Mouse (Mus musculus) limb, embryonic 14.5 days (tissue): Measurements from ENCODE around the gene Wwc1. TPM values are rescaled to one million over a fixed set of nuclear protein-coding genes. Genes with fewer than 3 reads are reported as not detected.

ENCODE experiments used
- ATAC-seq: fragments of 200-750 bp; cut with Nextera tagmentation; 2 replicates; pipeline ENCODE4 v1.8.0; 2017; ENCODE audit warnings: low read depth, moderate number of reproducible peaks, moderate TSS enrichment; ENCODE audit not compliant: low FRiP score
- DNase-seq: peaks from one replicate; pipeline ENCODE4 v3.0.0-alpha.2; 2015; ENCODE audit warnings: low spot score
- H3K27ac ChIP-seq: fragments of 300-500 bp; sonication (generic); replicated peaks from 2 replicates; pipeline ENCODE4 v1.5.1; 2014; ENCODE audit warnings: low read depth, mild to moderate bottlenecking, low read length, moderate library complexity, mixed read lengths
- H3K27me3 ChIP-seq: fragments of 300-500 bp; sonication (generic); 2 replicates; pipeline ENCODE4 v1.6.1; 2014; ENCODE audit warnings: low read length, mixed read lengths; ENCODE audit not compliant: control insufficient read depth, insufficient read depth
- H3K36me3 ChIP-seq: fragments of 300-500 bp; sonication (generic); 2 replicates; pipeline ENCODE4 v1.6.1; 2014; ENCODE audit warnings: mild to moderate bottlenecking, low read length, moderate library complexity, mixed read lengths; ENCODE audit not compliant: control insufficient read depth, insufficient read depth
- H3K4me1 ChIP-seq: fragments of 300-500 bp; sonication (generic); 2 replicates; pipeline ENCODE4 v1.6.1; 2014; ENCODE audit warnings: antibody characterized with exemption, low read length, mixed read lengths; ENCODE audit not compliant: control insufficient read depth, insufficient read depth
- H3K4me2 ChIP-seq: fragments of 300-500 bp; sonication (generic); replicated peaks from 2 replicates; pipeline ENCODE4 v1.6.1; 2014; ENCODE audit warnings: low read depth, mild to moderate bottlenecking, low read length, moderate library complexity; ENCODE audit not compliant: severe bottlenecking
- H3K4me3 ChIP-seq: fragments of 300-500 bp; sonication (generic); replicated peaks from 2 replicates; pipeline ENCODE4 v1.5.1; 2014; ENCODE audit warnings: low read length
- H3K9ac ChIP-seq: fragments of 300-500 bp; sonication (generic); 2 replicates; pipeline ENCODE4 v1.6.1; 2014; ENCODE audit warnings: mild to moderate bottlenecking, low read depth, low read length, moderate library complexity; ENCODE audit not compliant: severe bottlenecking
- H3K9me3 ChIP-seq: fragments of 300-500 bp; sonication (generic); 2 replicates; pipeline ENCODE4 v1.6.1; 2016; ENCODE audit warnings: low read length; ENCODE audit not compliant: control insufficient read depth
- POLR2A ChIP-seq: fragments of 200-500 bp; IDR thresholded peaks from 2 replicates; pipeline ENCODE4 v1.8.0; 2012; ENCODE audit warnings: inconsistent platforms, mild to moderate bottlenecking, moderate library complexity, borderline replicate concordance; ENCODE audit not compliant: insufficient read depth, insufficient read length; ENCODE audit errors: extremely low read depth
- WGBS: fragments of 180-500 bp; shearing (Covaris S2); extraction: QIAGEN DNeasy Blood & Tissue Kit; methylation state at CpG from one replicate; pipeline ENCODE4 v1.1.7; 2014; 5-methylcytosine and 5-hydroxymethylcytosine counted together
- polyA plus RNA-seq, 2 experiments: library from polyadenylated mRNA; depleted of rRNA in 1 of 2; stranded (reverse) in 1 of 2; unstranded in 1 of 2; fragments of >200 nt; fragmentation: Nextera tagmentation in 1 of 2; extraction: Ambion mirVana in 1 of 2; gene quantifications; 2 replicates each; pipeline versions ENCODE4 v1.2.1 to v1.2.3; 2012 to 2014

Gene Wwc1
- polyA plus RNA-seq, 2 experiments, result 5.8 to 13.9 TPM

DNA sequence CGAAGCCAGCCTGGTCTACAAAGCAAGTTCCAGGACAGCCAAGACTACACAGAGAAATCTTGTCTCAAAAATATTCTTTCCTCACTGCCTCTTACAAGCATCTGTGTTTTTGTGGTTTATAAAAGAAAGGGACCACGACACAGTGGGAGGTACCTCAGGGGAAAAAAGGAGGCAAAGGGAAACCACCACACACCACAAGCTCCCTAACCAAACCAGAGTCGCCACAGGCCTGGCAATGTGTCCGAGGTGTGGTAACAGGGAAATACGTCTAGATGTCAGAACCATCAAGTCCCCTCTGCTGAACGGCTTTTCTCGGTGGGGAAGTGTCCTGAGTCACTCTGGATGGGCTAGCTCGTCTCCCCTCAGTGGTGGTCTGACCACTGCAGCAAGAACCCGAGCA lies 80.4 kb downstream of the Wwc1 start:
- no peak overlapping the region for H3K27ac ChIP-seq
- no peaks in the 10 kb centered on the region for H3K9me3 ChIP-seq
- H3K4me1 ChIP-seq, result no peaks in the 10 kb centered on the region
- H3K4me2 ChIP-seq, result no peak overlapping the region
- H3K4me3 ChIP-seq, result no peak overlapping the region
- DNase-seq (no peak), ATAC-seq (no peak)
- no peak for TF ChIP-seq POLR2A
- no peak overlapping the region for H3K9ac ChIP-seq
- no peaks in the 10 kb centered on the region for H3K36me3 ChIP-seq
- 68% methylated on average over 9 of the region's 9 CpGs for WGBS
- H3K27me3 ChIP-seq, result no peaks in the 10 kb centered on the region

GRCm38 (mm10) chr11:35893454-35893853 lies 86.9 kb downstream of the Wwc1 start:
- Histone ChIP-seq H3K27me3 (no peaks in the 10 kb centered on the region), H3K36me3 (no peaks in the 10 kb centered on the region; the same call in 1 of the 2 replicates), H3K4me1 (peaks cover 13% of the 10 kb centered on the region), H3K4me3 (no peak overlapping the region), H3K4me2 (no peak overlapping the region), H3K9ac (0 out of 2 replicates have a peak overlapping the region, but pooled peaks have one; percentile 31), H3K9me3 (no peaks in the 10 kb centered on the region), H3K27ac (peak overlapping the region; percentile 85)
- DNase-seq (no peak), ATAC-seq (0 out of 2 replicates have a peak, but pooled peaks have one; percentile 8)
- no peak for TF ChIP-seq POLR2A
- WGBS, result 54% methylated on average over 4 of the region's 4 CpGs

DNA sequence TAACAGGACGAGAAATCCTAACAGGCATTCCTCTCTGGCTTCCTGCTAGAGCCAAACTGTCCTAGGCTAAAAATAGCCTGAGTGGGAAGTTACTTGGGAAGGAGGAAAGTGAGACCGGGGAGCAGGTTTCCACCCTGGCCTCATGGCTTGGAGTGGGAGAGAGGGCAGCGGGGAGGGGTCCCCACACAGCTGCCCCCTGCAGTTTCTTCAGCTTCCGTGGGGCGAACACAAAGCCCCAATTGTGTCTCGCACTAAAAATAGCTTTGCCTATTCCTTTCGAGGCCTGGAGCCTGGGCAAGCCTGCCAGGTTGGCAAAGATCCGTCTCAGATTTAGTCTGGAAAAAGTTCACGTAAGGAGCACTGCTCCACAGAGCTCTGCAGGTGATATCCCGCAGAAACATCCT lies 87.3 kb downstream of the Wwc1 start:
- no peak overlapping the region for H3K4me2 ChIP-seq
- no peaks in the 10 kb centered on the region; the same call in 1 of the 2 replicates for H3K36me3 ChIP-seq
- ATAC-seq (peak; percentile 68), DNase-seq (peak; percentile 35)
- 32% methylated on average over 10 of the region's 10 CpGs for WGBS
- no peaks in the 10 kb centered on the region for H3K9me3 ChIP-seq
- H3K27me3 ChIP-seq, result no peaks in the 10 kb centered on the region
- H3K4me1 ChIP-seq, result peaks cover 13% of the 10 kb centered on the region
- H3K9ac ChIP-seq, result peak overlapping the region; percentile 31; the same call in 1 of the 2 replicates
- no peak overlapping the region for H3K4me3 ChIP-seq
- no peak for TF ChIP-seq POLR2A
- peak overlapping the region; percentile 85 for H3K27ac ChIP-seq

DNA sequence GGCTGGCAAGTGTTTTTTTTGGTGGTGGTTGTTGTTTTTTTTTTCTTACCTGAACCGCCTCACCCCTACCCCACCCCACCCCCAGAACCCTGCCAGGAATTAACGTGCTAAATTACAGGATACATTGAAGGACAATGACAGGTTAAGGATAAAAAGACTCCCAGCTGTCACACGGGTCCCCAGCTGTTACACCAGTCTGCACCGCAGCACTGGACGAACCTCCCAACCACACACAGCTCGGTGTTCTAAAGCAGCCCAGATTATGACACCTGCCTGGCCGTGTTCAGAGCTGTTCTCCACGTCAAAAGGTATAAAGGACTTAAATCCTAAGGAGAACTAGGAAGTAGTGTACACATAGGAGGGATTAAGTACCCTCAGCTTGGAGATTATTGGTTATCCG lies 88.0 kb downstream of the Wwc1 start:
- Histone ChIP-seq H3K4me2 (no peak overlapping the region), H3K27ac (peak overlapping the region; percentile 85; the same call in 1 of the 2 replicates), H3K9ac (no peak overlapping the region), H3K9me3 (no peaks in the 10 kb centered on the region), H3K4me3 (no peak overlapping the region), H3K36me3 (no peaks in the 10 kb centered on the region; the same call in 1 of the 2 replicates), H3K27me3 (no peaks in the 10 kb centered on the region), H3K4me1 (peaks cover 13% of the 10 kb centered on the region)
- TF ChIP-seq POLR2A, result no peak
- DNase-seq (no peak), ATAC-seq (no peak)
- 61% methylated on average over 9 of the region's 9 CpGs for WGBS

- 95% methylated on average over 8 of the region's 8 CpGs for WGBS
- Histone ChIP-seq H3K27me3 (no peaks in the 10 kb centered on the region), H3K27ac (no peak overlapping the region), H3K4me2 (no peak overlapping the region), H3K9me3 (no peaks in the 10 kb centered on the region), H3K36me3 (no peaks in the 10 kb centered on the region; the same call in 1 of the 2 replicates), H3K4me1 (peaks cover 13% of the 10 kb centered on the region), H3K9ac (no peak overlapping the region), H3K4me3 (no peak overlapping the region)
- ATAC-seq (no peak), DNase-seq (no peak)
- TF ChIP-seq POLR2A, result no peak
Observed at GRCm38 (mm10) chr11:35888790-35889189, 91.5 kb downstream of the Wwc1 start.

DNA sequence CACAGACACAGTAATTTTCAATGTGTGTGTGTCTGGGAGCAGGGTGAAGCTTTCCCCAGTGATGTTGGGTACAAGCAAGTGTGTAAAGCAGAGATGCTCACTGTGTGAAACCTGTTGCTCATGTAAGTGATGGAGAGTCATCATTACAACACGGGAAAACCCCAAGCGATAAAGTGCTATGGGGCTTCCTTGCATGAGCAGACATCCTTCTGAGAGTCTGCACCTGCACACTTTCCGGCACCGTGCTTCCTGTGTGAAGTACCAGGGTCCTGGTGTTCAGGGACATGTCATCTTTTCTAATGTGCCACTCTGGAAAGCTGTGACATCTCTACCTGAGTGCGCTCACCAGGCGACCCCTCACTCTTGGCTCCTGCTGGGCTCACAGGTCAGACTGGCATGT lies 97.5 kb downstream of the Wwc1 start:
- Histone ChIP-seq H3K27ac (no peak overlapping the region), H3K36me3 (no peaks in the 10 kb centered on the region), H3K4me3 (no peak overlapping the region), H3K4me2 (no peak overlapping the region), H3K27me3 (no peaks in the 10 kb centered on the region), H3K9me3 (no peaks in the 10 kb centered on the region), H3K9ac (no peak overlapping the region), H3K4me1 (no peaks in the 10 kb centered on the region)
- no peak for DNase-seq
- ATAC-seq, result no peak
- no peak for TF ChIP-seq POLR2A
- 93% methylated on average over 6 of the region's 6 CpGs for WGBS
